Mouse (Mus musculus) layer of hippocampus, postnatal 36 days (tissue): Measurements from ENCODE around the gene Ubl3. TPM values are rescaled to one million over a fixed set of nuclear protein-coding genes. Genes with fewer than 3 reads are reported as not detected.

Experiments used
- DNase-seq, 2 experiments: peaks; one replicate each; pipeline ENCODE4 v3.0.0; 2022
- total RNA-seq, 2 experiments: library from RNA; stranded (reverse); gene quantifications; 2 replicates each; pipeline ENCODE4 v1.2.3; 2021

The Ubl3 gene
- total RNA-seq, 2 experiments from 2014 or later, result 222 to 250 TPM

GRCm38 (mm10) chr5:148526631-148527030, 26.0 kb downstream of the Ubl3 start:
- DNase-seq, result no peak

- DNase-seq, result no peak
These were observed 29.2 kb downstream of the Ubl3 start for GRCm38 (mm10) chr5:148523202-148523971.

- DNase-seq, result no peak
These were observed 30.2 kb downstream of the Ubl3 start for GRCm38 (mm10) chr5:148522378-148522777.

- DNase-seq, result no peak
These were observed 35.1 kb downstream of the Ubl3 start for GRCm38 (mm10) chr5:148517445-148517844.

- DNase-seq, result no peak
These were observed 40.4 kb downstream of the Ubl3 start for GRCm38 (mm10) chr5:148512042-148512640.

GRCm38 (mm10) chr5:148510265-148510664, 42.3 kb downstream of the Ubl3 start:
- DNase-seq, result no peak

- no peak for DNase-seq
These were observed 42.9 kb downstream of the Ubl3 start for GRCm38 (mm10) chr5:148509731-148510130.

- no peak for DNase-seq
These were observed 43.5 kb downstream of the Ubl3 start for GRCm38 (mm10) chr5:148508901-148509604.

GRCm38 (mm10) chr5:148505381-148505780, 47.2 kb downstream of the Ubl3 start:
- no peak for DNase-seq

GRCm38 (mm10) chr5:148502237-148502636, 50.4 kb downstream of the Ubl3 start:
- no peak for DNase-seq

GRCm38 (mm10) chr5:148501228-148501957, 51.2 kb downstream of the Ubl3 start:
- DNase-seq, result no peak

GRCm38 (mm10) chr5:148500516-148500915, 52.1 kb downstream of the Ubl3 start:
- no peak for DNase-seq

GRCm38 (mm10) chr5:148499616-148500015, 53.0 kb downstream of the Ubl3 start:
- DNase-seq, result no peak

- no peak for DNase-seq
These were observed 56.6 kb downstream of the Ubl3 start for GRCm38 (mm10) chr5:148495991-148496390.

- no peak for DNase-seq
These were observed 57.4 kb downstream of the Ubl3 start for GRCm38 (mm10) chr5:148495173-148495572.

- DNase-seq, result no peak
These were observed 58.3 kb downstream of the Ubl3 start for GRCm38 (mm10) chr5:148494249-148494648.

GRCm38 (mm10) chr5:148493025-148493424, 59.6 kb downstream of the Ubl3 start:
- no peak for DNase-seq

GRCm38 (mm10) chr5:148490391-148490790, 62.2 kb downstream of the Ubl3 start:
- DNase-seq, result no peak

- DNase-seq, result peak in 1 of 2 experiments; percentile 50
These were observed 62.8 kb downstream of the Ubl3 start for GRCm38 (mm10) chr5:148489724-148490193.

- DNase-seq, result no peak
These were observed 63.5 kb downstream of the Ubl3 start for GRCm38 (mm10) chr5:148488891-148489723.

- no peak for DNase-seq
These were observed 66.4 kb downstream of the Ubl3 start for GRCm38 (mm10) chr5:148486202-148486601.

GRCm38 (mm10) chr5:148481745-148482144, 70.8 kb downstream of the Ubl3 start:
- DNase-seq, result no peak
